Mouse (Mus musculus): Measurements from ENCODE around the gene Krtdap.
"Not testable (repeated sequence)": the region's sequence is repeated elsewhere in the genome, so short reads cannot be mapped to it uniquely, and the experiment has no call there.

Gene Krtdap

DNA sequence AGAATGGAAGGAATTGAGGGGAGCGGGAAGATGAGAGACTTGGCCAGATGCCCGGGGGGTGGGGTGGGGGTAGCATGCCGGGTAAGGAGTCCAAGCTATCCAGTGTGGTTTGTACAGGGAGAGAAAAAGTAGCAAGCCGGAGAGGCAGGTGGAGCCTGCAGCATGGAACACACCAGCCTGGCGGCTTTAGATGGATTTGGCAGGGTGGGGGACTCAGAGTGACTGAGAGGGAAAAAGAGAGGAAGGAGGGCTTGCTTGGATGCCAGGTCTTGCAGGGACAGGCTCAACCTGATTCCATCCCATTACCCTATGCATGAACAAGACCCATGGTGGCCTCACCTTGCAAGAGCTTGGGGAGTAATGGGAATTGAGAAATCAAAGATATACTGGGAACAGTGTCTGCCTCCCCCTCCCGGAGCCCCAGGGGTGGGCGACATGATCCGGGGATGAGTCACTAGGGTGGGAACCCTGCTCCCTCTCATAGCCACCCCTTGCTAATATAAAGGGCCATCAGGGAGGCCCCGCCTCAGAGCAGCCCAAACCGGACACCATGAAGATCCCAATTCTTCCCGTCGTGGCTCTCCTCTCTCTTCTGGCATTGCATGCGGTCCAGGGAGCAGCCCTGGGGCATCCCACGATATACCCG, at the start of gene Krtdap:
Gene Krtdap (plus strand): TSS at position 520 of the 646 bp plus-strand sequence.
- in situ Hi-C loops (cut with MboI; ENCODE audit: low sequenced_read_pairs): no loop called here

DNA sequence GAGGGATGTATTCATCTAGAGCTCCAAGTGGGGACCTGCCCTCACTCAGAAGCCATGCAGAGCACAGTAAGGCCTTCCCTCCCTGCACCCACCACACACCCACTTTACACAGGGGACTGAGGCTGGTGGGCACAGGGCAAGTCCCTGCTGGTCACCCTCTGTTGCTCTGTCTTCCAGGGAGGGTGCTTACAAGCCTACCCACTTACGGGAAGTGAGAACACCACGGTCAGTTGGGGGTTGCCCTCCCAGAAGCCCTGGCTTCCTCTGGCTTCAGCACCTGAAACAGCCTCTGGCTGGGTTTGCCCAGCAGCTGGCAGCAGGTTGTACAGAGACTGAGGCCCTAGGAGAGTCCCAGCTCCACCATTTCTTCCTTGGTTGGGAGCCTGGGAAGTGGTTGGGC, 45.1 kb upstream of the Krtdap start:
- in situ Hi-C loops (cut with MboI; ENCODE audit: low sequenced_read_pairs): not testable (repeated sequence)

DNA sequence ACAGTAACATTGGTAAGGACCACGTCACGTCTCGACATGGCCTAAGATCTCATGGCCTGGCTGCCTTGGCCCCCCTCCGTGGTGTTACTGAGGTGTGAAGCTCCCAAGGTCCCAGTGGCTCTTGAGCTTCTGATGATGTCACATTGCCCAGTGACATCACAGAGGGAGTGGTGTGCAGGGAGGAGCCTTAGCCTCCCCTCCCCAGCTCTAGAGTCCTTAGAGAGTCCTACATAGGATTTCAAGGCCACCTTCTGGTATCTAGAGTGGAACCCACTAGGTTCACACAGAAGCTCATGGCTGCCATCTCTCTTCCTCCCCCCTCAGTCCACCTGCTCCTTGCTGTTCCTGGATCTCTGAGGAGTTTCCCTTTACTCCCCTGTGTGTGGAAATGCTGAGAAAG, 44.1 kb upstream of the Krtdap start, which contains the start of gene Gapdhs:
Gene Gapdhs (minus strand): TSS at position 65 of the 400 bp plus-strand sequence.
- in situ Hi-C loops (cut with MboI; ENCODE audit: low sequenced_read_pairs): not testable (repeated sequence)

DNA sequence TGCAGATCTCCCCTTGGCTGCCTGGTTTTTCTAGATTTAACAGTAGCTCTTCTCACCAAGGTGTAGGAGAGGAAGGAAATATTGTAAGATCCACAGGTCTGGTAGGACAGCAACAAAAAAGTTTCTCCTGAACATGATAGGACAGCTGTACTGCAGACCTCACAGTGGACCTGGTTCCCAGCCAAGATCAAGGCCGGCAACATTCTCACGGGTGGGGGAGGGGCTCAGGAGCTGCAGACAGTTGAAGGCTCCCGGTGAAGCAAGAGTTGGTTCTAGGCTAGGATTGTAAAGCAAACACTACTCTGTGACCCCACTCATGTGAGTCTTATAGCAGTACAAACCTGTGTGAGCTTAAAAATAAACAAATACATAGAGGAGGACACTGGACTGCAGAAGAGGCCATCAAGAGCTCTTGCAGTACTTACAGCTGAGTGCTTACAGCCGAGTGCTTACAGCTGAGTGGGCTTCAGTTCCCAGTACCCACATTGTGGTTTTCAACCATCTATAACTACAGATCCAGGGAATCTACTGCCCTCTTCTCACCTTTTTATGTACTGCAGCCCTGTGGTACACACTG, 43.6 kb upstream of the Krtdap start:
- in situ Hi-C loops (cut with MboI; ENCODE audit: low sequenced_read_pairs): no loop called here

DNA sequence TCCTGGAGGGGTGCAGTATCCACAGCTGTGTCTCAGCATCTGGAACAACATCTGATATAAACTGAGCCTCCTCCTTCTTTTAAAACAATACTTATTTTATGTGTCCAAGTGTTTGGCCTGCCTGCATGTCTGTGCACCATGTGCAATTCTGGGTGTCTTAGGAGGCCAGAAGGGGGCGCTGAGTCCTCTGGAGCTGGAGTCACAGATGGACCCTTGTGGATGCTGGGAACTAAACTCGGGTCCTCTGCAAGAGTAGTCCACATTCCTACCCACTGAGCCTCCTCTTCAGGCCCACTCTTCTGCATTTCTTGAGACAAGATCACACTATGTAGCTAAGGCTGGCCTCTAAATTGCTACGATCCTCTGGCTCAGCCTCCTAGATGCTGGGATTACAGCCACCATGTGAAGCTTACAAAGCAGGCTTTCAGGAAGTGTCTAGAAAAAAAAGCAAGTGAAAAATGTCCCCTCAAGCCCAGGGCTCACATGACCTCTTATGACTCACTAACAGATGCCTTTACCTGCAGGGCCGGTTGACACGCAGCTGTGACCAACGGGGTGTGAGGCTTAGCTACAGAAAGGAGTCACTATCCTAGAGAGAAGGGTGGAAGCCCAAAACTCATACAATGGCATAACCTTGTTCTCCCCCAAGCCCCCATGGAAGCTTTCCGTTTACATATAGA, 40.0 kb upstream of the Krtdap start:
- in situ Hi-C loops (cut with MboI; ENCODE audit: low sequenced_read_pairs): no loop called here

DNA sequence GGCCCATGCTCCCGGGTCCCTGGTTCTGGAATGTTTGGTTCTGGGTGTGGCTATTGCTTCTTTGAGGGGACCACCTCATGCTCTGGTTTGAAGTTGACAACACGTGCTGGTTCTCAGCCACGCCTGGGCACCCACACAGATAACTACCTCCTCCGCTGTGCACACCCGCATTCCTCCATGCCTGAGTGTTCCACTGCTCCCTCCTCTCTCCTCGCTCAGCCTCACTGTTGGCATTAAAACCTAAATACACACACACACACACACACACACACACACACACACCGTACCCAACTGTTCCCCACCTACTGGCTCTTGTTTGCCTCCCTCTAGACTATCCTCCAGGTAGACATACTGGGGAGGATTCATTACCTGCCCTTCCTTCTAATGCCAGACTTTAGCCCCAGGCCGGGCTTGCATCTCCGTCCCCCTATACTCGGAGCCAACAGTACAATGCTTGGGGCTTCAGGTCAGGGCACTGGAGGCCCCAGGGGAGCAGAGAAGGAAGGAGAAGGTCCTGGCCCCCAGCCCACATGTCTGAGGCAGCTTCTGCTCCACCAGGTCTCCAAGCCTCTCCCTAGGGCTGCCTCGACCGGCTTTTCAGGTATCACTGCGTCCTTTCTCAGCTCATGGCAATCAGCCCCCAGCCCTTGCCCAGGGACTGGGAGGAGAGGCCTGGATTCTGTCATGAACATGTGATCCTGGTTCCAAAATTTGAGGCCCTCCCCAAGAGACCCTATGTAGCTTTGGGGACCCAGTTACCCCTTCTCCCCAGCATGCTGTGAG, 37.7 kb upstream of the Krtdap start:
- in situ Hi-C loops (cut with MboI; ENCODE audit: low sequenced_read_pairs): no loop called here

DNA sequence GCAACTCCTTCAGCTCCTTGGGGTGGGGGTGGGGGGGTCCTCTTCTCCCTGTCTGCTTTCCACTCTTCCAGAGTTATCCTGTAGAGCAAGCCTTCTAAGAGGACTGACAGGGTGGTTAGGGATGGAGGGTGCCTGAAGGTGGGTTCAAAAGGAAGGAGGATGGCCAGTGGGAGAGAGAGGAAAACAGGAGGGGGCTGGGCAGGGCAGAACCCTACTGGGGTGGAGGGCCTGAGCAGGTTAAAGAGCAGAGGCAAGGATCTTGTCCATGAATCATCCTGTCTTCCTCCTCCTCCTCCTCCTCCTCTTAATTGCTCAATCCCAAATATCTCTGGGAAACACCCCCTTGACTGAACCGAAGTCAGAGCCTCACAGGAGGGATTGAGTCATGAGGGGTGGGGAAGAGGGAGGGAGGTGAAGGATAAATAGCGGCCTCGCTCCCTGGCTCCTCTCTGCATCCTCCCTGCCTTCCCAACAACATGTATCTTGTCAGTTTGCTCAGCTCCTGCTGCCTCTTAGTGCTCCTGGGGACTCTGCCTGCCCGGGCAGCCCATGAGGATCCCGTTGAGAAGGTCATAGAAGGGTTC, 36.5 kb upstream of the Krtdap start, which contains the start of gene Sbsn:
Gene Sbsn (plus strand): TSS at position 386 of the 584 bp plus-strand sequence.
- in situ Hi-C loops (cut with MboI; ENCODE audit: low sequenced_read_pairs): no loop called here

DNA sequence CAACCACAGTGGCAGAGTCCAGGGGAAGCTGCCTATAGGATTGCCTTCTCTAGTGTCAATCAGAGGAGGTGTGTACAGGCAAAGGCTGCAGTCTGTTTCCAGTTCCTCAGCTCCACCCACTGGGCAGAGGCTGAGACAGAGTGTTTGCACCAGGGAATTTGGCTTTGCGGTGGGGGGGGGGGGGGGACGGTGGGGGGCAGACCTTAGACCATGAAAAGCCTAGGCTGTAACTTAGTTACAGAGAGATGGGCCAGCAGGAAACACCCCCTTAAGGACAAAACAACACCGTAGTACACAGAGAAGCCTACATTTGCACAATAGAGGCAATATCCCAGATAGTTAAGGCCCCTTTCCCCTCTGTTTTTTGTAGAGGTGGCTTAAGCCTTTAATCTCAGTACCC, 30.7 kb upstream of the Krtdap start:
- in situ Hi-C loops (cut with MboI; ENCODE audit: low sequenced_read_pairs): no loop called here

DNA sequence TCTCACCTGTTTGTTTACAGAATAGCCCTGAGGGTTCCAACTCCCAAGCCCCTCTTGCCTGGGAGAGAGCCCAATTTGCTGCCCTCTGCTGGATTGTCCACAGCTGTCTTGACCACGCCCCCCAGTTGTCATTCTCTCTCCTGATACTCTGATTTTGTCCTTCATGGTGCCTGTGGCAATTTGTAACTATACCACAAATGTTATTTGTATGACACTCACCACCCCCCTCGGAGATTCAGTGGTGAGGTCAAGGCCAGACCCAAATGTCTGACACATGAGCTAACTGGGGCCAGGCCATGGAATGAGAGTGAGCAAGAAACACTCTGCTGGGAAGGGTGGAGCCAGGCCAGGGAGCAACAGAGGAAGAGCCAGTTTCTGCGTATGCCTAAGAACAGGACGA, 28.8 kb upstream of the Krtdap start:
- in situ Hi-C loops (cut with MboI; ENCODE audit: low sequenced_read_pairs): no loop called here

DNA sequence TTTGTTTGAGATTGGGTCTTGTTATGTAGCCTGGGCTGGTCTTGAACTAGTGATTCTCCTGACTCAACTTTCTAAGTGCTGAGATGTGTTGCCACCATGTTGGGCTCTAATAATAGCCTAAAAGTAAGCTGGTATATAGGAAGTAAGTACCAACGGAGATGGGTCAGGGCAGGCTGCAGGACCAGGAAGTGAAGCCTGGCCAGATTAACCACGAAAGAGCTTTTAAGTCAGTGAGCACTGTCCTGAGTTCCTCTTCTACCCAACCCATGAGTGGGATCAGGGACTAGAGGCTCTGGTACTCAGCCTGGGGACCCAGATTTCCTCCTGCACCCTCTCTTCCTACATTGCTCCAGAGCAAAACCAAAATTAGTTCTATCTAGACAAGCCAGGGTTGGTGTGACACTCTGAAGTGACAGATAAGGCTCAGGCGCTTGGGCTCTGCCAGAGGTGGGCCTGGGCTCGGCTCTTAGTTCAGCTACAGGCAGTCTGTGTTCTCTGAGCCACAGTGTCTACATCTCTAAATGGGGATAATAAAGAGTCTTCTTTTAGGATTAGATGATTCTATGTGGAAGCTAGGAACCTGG, 25.8 kb upstream of the Krtdap start:
- in situ Hi-C loops (cut with MboI; ENCODE audit: low sequenced_read_pairs): no loop called here

DNA sequence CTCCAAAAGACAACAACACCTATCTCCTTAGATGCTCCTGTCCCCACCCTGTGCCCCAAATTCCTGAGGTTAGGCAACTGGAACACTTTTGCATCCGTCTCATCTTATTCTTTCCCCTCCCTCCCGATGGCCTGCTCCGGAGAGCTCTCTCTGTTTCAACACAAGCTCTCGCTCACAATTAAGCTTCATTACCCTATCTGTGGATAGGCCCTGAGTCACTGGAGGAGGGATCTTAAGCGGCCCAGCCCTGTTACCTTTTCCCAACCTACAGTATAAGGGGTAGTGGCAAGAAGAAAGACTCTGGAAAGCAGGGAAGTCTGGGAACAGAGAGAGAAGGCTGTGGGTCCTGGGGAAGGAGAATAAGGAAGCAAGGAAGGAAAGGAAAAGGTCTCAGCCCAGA, 24.2 kb upstream of the Krtdap start, which contains the start of gene Dmkn:
Gene Dmkn (plus strand): TSS at position 301 of the 400 bp plus-strand sequence.
- in situ Hi-C loops (cut with MboI; ENCODE audit: low sequenced_read_pairs): no loop called here

DNA sequence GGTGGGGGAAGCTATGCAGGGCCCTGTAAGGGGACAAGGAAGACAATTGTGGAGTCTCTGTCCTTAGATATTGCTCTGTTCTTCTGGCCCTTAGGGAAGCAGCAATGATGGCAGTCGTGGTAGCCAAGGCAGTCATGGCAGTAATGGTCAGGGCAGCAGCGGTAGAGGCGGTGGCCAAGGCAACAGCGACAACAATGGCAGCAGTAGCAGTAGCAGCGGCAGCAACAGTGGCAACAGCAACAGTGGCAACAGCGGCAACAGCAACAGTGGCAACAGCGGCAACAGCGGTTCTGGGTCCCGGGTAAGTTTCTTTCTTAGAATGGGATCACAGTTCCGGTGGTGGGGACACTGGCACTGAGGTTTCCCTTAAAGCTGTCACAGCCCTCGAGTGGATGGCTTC, 22.5 kb upstream of the Krtdap start:
- in situ Hi-C loops (cut with MboI; ENCODE audit: low sequenced_read_pairs): no loop called here

DNA sequence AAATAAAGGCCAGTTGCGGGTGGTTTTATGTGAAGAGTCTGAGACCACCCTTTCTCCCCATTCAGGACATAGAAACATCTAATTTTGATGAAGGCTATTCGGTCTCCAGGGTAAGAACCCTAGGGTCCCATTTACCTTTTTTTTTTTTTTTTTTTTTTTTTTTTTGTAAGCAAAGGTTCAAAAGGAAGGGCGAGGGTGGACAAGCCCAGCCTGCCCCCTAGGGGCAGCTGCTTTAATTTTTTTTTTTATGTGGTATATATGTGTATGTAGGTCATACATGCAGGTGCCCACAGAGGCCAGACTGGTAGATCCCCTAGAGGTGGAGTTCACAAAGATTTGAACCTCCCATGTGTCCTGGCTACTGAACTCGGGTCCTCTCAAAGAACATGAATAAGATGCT, 21.3 kb upstream of the Krtdap start:
- in situ Hi-C loops (cut with MboI; ENCODE audit: low sequenced_read_pairs): no loop called here

DNA sequence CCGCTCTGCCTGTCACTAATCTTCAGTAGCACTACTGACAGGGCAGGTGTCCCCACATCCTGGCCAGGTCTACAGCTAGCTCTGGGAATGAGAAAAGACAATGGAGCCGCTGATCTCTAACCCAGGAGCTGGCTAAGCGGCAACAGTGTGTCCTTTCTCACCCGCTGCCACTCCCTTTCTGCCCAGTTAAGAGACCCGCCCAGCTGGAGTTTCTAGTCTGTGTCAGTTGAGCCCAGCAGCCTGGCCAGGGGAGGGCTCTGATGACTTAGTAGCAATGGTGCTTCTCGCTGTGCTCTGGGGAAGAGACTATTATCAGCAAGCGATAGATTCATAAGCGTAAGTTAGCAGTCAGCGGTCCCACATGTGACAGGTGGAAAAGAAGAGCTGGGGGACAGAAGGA, 18.5 kb upstream of the Krtdap start:
- in situ Hi-C loops (cut with MboI; ENCODE audit: low sequenced_read_pairs): no loop called here

DNA sequence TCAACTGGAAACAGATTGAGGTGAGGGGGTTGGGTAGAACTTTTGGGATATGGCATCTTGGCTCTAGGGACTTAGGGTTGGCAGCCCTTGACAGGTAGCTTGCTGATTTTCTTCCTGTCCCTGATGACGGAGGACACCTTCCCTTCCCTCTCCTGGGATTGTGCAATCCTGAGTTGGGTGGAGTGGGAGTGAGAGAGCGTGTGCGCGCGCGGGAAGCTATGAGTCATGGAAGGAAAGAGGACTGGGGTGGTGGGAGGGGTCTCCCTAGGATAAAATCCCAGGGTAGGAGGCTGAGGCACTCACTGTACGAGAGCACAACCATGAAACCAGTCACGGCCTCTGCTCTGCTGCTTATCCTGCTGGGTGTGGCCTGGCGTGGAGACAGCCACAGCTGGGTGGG, 11.6 kb upstream of the Krtdap start:
- in situ Hi-C loops (cut with MboI; ENCODE audit: low sequenced_read_pairs): no loop called here

DNA sequence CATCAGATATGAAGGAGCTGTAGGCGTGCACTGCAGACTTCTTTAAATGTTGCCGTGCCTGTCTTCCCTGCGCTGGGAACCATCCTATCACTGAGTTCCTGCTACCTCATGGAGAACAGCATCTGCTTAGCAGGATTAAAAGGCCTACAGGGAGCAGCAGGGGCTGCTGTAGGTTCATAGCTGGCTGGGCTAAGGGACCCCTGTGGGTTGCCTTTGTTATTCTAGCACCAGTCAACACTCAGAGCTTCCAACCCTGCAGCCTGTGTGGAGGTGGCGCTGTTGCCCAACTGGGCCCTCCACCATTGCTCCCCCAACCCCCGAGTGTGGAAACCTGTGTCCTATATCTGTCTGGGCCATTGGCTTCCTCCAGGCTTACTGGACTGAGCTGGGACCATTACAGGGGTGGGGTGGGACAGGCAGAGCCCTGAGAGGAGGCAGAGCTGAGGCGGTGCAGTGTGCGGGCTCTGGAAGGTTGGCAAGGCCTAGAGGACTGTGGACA, 10.6 kb upstream of the Krtdap start:
- in situ Hi-C loops (cut with MboI; ENCODE audit: low sequenced_read_pairs): no loop called here

DNA sequence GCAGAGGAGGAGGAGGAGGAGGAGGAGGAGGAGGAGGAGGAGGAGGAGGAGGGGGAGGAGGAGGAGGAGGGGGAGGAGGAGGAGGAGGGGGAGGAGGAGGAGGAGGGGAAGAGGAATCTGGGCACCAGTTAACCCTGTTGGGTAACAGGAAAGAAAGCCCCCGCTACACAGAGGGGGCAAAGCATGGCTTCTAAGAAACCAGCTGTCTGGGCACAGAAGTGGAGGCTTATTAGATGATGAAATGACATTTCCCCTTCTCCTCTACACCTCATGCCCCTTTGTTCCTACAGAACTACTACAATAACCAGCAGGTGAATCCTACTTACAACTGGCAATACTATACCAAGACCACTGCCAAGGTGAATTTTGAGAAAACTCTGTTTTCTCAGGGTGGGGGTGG, 9.8 kb upstream of the Krtdap start:
- in situ Hi-C loops (cut with MboI; ENCODE audit: low sequenced_read_pairs): no loop called here

DNA sequence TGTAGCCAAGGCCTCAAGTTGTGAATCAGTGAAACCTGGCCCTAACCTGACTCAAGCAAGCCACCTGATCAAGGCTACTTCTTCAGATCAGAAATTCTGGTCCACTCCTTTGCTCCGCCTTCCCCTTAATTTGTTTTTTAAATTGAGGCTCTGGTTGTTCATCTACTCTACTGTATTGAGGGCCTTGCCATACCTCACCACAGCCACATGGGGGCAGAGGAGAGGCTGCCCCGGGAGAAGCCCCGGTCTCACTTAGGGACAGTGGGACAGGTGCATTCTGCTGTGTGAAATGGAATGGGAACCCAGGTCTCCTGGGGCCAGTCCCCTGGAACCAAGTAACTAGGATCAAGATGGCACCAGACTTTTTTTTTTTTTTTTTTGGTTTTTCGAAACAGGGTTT, 5.9 kb upstream of the Krtdap start:
- in situ Hi-C loops (cut with MboI; ENCODE audit: low sequenced_read_pairs): no loop called here

DNA sequence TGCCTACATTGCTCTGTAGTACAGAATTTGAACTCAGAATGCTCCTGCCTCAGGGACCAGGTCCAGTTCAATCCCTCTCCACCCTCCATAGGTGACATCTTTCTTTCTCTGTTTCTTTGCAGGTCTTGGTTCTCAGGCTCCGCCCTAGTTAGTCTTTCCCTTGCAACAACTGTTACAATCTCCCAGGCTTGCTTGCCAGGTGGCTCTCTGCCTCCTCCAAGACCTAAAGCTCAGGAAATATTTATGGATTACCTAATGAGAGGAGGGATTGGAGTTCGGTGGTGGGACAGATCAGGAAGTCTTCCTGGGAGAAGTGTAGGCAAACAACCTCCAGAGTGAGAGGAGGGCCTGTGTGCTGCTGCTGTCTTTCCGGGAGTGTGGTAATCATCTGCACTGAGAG, 5.0 kb upstream of the Krtdap start:
- in situ Hi-C loops (cut with MboI; ENCODE audit: low sequenced_read_pairs): no loop called here

DNA sequence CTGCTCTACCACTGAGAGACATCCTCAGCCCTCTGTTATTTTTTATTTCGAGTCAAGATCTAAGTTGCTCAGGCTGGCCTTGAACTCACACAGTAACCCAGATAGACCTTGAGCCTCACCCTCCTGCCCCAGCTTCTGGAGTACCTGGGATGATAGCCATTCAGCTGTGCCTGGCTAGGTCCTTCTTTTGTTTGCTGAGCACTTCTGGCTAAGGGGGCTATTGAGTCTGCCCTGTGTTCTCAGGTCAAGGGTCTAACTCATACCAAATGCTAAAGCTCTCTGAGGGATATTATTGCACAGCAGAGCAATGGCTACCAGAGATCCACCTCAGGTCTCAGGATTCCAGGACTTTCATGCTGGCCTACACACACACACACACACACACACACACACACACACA, 2.5 kb upstream of the Krtdap start:
- in situ Hi-C loops (cut with MboI; ENCODE audit: low sequenced_read_pairs): no loop called here
